Mouse (Mus musculus) liver, embryonic 11.5 days (tissue): Measurements from ENCODE around the gene Cenpb. TPM values are rescaled to one million over a fixed set of nuclear protein-coding genes. Genes with fewer than 3 reads are reported as not detected.
A peak's percentile ranks its signal among the peaks of the same experiment; 100 is the strongest.

Experiments
- ATAC-seq: fragments of 200-750 bp; cut with Nextera tagmentation; replicated peaks from 2 replicates; pipeline ENCODE4 v1.8.0; 2017; ENCODE audit warnings: moderate number of reproducible peaks, mild to moderate bottlenecking, moderate TSS enrichment, moderate library complexity; ENCODE audit not compliant: low FRiP score
- DNase-seq: peaks from one replicate; pipeline ENCODE4 v3.0.0-alpha.2; 2017; ENCODE audit warnings: low spot score
- H3K27ac ChIP-seq: fragments of 300-500 bp; sonication (generic); 2 replicates; pipeline ENCODE4 v1.5.1; 2014; ENCODE audit warnings: mild to moderate bottlenecking, low read depth, low read length, control low read depth
- H3K27me3 ChIP-seq: fragments of 300-500 bp; sonication (generic); replicated peaks from 2 replicates; pipeline ENCODE4 v1.6.1; 2014; ENCODE audit warnings: low read length, mixed read lengths; ENCODE audit not compliant: control insufficient read depth, insufficient read depth
- H3K36me3 ChIP-seq: fragments of 300-500 bp; sonication (generic); 2 replicates; pipeline ENCODE4 v1.6.1; 2014; ENCODE audit warnings: mild to moderate bottlenecking, low read length, moderate library complexity, mixed read lengths; ENCODE audit not compliant: control insufficient read depth, insufficient read depth
- H3K4me1 ChIP-seq: fragments of 300-500 bp; sonication (generic); replicated peaks from 2 replicates; pipeline ENCODE4 v1.6.1; 2014; ENCODE audit warnings: low read length, mixed read lengths; ENCODE audit not compliant: control insufficient read depth, insufficient read depth
- H3K4me2 ChIP-seq: fragments of 300-500 bp; sonication (generic); 2 replicates; pipeline ENCODE4 v1.6.1; 2014; ENCODE audit warnings: mild to moderate bottlenecking, control low read depth, moderate library complexity
- H3K4me3 ChIP-seq: fragments of 300-500 bp; sonication (generic); 2 replicates; pipeline ENCODE4 v1.5.1; 2014; ENCODE audit warnings: low read depth, low read length, control low read depth
- H3K9ac ChIP-seq: fragments of 300-500 bp; sonication (generic); 2 replicates; pipeline ENCODE4 v1.6.1; 2014; ENCODE audit warnings: low read depth, low read length, control low read depth
- H3K9me3 ChIP-seq: fragments of 300-500 bp; sonication (generic); 2 replicates; pipeline ENCODE4 v1.6.1; 2016; ENCODE audit warnings: low read length, inconsistent platforms, mixed read lengths; ENCODE audit not compliant: control insufficient read depth
- WGBS: fragments of 180-500 bp; shearing (Covaris S2); extraction: QIAGEN DNeasy Blood & Tissue Kit; methylation state at CpG from one replicate; pipeline ENCODE4 v1.1.7; 2014; 5-methylcytosine and 5-hydroxymethylcytosine counted together
- polyA plus RNA-seq: library from polyadenylated mRNA; unstranded; fragments of >200 nt; fragmentation: Nextera tagmentation; extraction: Ambion mirVana; gene quantifications from 2 replicates; pipeline ENCODE4 v1.2.1, GENCODE M21; 2014

The Cenpb gene
- polyA plus RNA-seq, 1 experiment from 2014 or later = 4.9 TPM

GRCm38 (mm10) chr2:131167984-131168383 is 11.9 kb downstream of the Cenpb start:
- ATAC-seq = no peak
- H3K4me1 ChIP-seq = peaks cover 13% of the 10 kb centered on the region; the same call in 1 of the 2 replicates
- no peak overlapping the region for H3K27ac ChIP-seq
- H3K27me3 ChIP-seq = peaks cover 39% of the 10 kb centered on the region
- no peaks in the 10 kb centered on the region for H3K36me3 ChIP-seq
- WGBS = 75% methylated on average over 6 of the region's 6 CpGs
- no peak overlapping the region for H3K4me3 ChIP-seq
- no peaks in the 10 kb centered on the region for H3K9me3 ChIP-seq
- H3K4me2 ChIP-seq = no peak overlapping the region
- no peak overlapping the region for H3K9ac ChIP-seq
- no peak for DNase-seq

- WGBS = 97% methylated on average over 2 of the region's 2 CpGs
- Histone ChIP-seq H3K9me3 (no peaks in the 10 kb centered on the region), H3K36me3 (no peaks in the 10 kb centered on the region)
Measured at GRCm38 (mm10) chr2:131166172-131166571, 13.7 kb downstream of the Cenpb start.

GRCm38 (mm10) chr2:131163924-131164323 is 15.9 kb downstream of the Cenpb start:
- no peak for ATAC-seq
- Histone ChIP-seq H3K9ac (no peak overlapping the region), H3K36me3 (no peaks in the 10 kb centered on the region), H3K27ac (no peak overlapping the region), H3K4me2 (no peak overlapping the region), H3K27me3 (no peaks in the 10 kb centered on the region), H3K4me1 (peaks cover 7% of the 10 kb centered on the region; the same call in 1 of the 2 replicates), H3K4me3 (no peak overlapping the region), H3K9me3 (no peaks in the 10 kb centered on the region)
- DNase-seq = peak; percentile 30
- 71% methylated on average over 7 of the region's 7 CpGs for WGBS

More at GRCm38 (mm10) chr2:131166172-131166571, 13.7 kb downstream of the Cenpb start:
- no peak for ATAC-seq
- no peaks in the 10 kb centered on the region for H3K4me1 ChIP-seq
- H3K27me3 ChIP-seq = peaks cover 21% of the 10 kb centered on the region
- H3K27ac ChIP-seq = no peak overlapping the region
- no peak for DNase-seq
- H3K9ac ChIP-seq = no peak overlapping the region
- H3K4me3 ChIP-seq = no peak overlapping the region
- no peak overlapping the region for H3K4me2 ChIP-seq

- no peaks in the 10 kb centered on the region for H3K9me3 ChIP-seq
- ATAC-seq = no peak
- no peaks in the 10 kb centered on the region for H3K36me3 ChIP-seq
- peak overlapping the region; percentile 81 for H3K27ac ChIP-seq
- under 1% methylated on average over 17 of the region's 17 CpGs for WGBS
- peak overlapping the region; percentile 86 for H3K4me2 ChIP-seq
- DNase-seq = no peak
- peak overlapping the region; percentile 71 for H3K9ac ChIP-seq
- H3K27me3 ChIP-seq = no peaks in the 10 kb centered on the region
- peak overlapping the region; percentile 77 for H3K4me3 ChIP-seq
- H3K4me1 ChIP-seq = peaks cover 21% of the 10 kb centered on the region
Measured at GRCm38 (mm10) chr2:131160671-131161111, 19.2 kb downstream of the Cenpb start.

- ATAC-seq = peak; percentile 92
- under 1% methylated on average over 54 of the region's 54 CpGs for WGBS
Measured at GRCm38 (mm10) chr2:131159938-131160581, 19.8 kb downstream of the Cenpb start, which contains the start of gene 1700037H04Rik. Gene 1700037H04Rik (minus strand): TSS chr2:131160081.

GRCm38 (mm10) chr2:131159491-131159910 is 20.4 kb downstream of the Cenpb start:
- ATAC-seq (peak; percentile 83), DNase-seq (no peak)
- Histone ChIP-seq H3K9me3 (no peaks in the 10 kb centered on the region), H3K27me3 (no peaks in the 10 kb centered on the region), H3K4me3 (peak overlapping the region; percentile 77), H3K4me2 (peak overlapping the region; percentile 86), H3K36me3 (no peaks in the 10 kb centered on the region), H3K4me1 (peaks cover 26% of the 10 kb centered on the region), H3K9ac (peak overlapping the region; percentile 78), H3K27ac (peak overlapping the region; percentile 88)
- WGBS = 0% methylated on average over 18 of the region's 18 CpGs

More at GRCm38 (mm10) chr2:131159938-131160581, 19.8 kb downstream of the Cenpb start, which contains the start of gene 1700037H04Rik:
- Histone ChIP-seq H3K9ac (peak within 1 kb of the TSS; percentile 78), H3K27ac (peak within 1 kb of the TSS; percentile 88), H3K4me2 (peak within 1 kb of the TSS; percentile 86), H3K4me1 (peaks cover 21% of the 10 kb centered on the region), H3K36me3 (no peaks in the 10 kb centered on the region), H3K4me3 (peak within 1 kb of the TSS; percentile 77), H3K27me3 (no peaks in the 10 kb centered on the region), H3K9me3 (no peaks in the 10 kb centered on the region)
- DNase-seq = peak; percentile 92

- no peak overlapping the region for H3K4me3 ChIP-seq
- ATAC-seq (no peak), DNase-seq (peak; percentile 28)
- 90% methylated on average over 7 of the region's 7 CpGs for WGBS
- no peak overlapping the region for H3K4me2 ChIP-seq
- H3K4me1 ChIP-seq = peaks cover 29% of the 10 kb centered on the region
- peaks cover 8% of the 10 kb centered on the region for H3K36me3 ChIP-seq
- H3K27ac ChIP-seq = no peak overlapping the region
- H3K27me3 ChIP-seq = no peaks in the 10 kb centered on the region
- H3K9me3 ChIP-seq = no peaks in the 10 kb centered on the region
- H3K9ac ChIP-seq = no peak overlapping the region
Measured at GRCm38 (mm10) chr2:131156987-131157386, 22.9 kb downstream of the Cenpb start.

GRCm38 (mm10) chr2:131154036-131154435 is 25.8 kb downstream of the Cenpb start:
- peaks cover 10% of the 10 kb centered on the region for H3K36me3 ChIP-seq
- no peak overlapping the region for H3K9ac ChIP-seq
- no peaks in the 10 kb centered on the region for H3K27me3 ChIP-seq
- no peak overlapping the region for H3K4me3 ChIP-seq
- no peak overlapping the region for H3K4me2 ChIP-seq
- H3K27ac ChIP-seq = no peak overlapping the region
- no peak for DNase-seq
- peaks cover 22% of the 10 kb centered on the region for H3K4me1 ChIP-seq
- H3K9me3 ChIP-seq = no peaks in the 10 kb centered on the region
- 84% methylated on average over 4 of the region's 4 CpGs for WGBS
- ATAC-seq = no peak
